Mouse (Mus musculus): Measurements from ENCODE around the gene Plekha7. TPM values are rescaled to one million over a fixed set of nuclear protein-coding genes. Genes with fewer than 3 reads are reported as not detected.

Plekha7 gene
- polyA plus RNA-seq (2015; fragmentation: Nextera tagmentation; extraction: Ambion mirVana), result 13.8 and 15.3 TPM in 2 replicates

- H3K4me2 ChIP-seq, result peak within 1 kb of the TSS; percentile 100
- peaks cover 20% of the 10 kb centered on the region for H3K27me3 ChIP-seq
- WGBS, result under 1% methylated on average over 63 of the region's 65 CpGs
- no peaks in the 10 kb centered on the region for H3K9me3 ChIP-seq
- peak within 1 kb of the TSS; percentile 43 for H3K27ac ChIP-seq
- no peaks in the 10 kb centered on the region for H3K36me3 ChIP-seq
- H3K4me3 ChIP-seq, result peak within 1 kb of the TSS; percentile 61
- peak; percentile 62 for ATAC-seq (ENCODE audit: insufficient number of reproducible peaks, low FRiP score, low TSS enrichment, low read depth)
- H3K4me1 ChIP-seq, result peaks cover 21% of the 10 kb centered on the region
- peak within 1 kb of the TSS; percentile 35 for H3K9ac ChIP-seq
Measured at GRCm38 (mm10) chr7:116307871-116308631, at the start of gene Plekha7. Plekha7 (minus strand) TSS chr7:116308376.

DNA sequence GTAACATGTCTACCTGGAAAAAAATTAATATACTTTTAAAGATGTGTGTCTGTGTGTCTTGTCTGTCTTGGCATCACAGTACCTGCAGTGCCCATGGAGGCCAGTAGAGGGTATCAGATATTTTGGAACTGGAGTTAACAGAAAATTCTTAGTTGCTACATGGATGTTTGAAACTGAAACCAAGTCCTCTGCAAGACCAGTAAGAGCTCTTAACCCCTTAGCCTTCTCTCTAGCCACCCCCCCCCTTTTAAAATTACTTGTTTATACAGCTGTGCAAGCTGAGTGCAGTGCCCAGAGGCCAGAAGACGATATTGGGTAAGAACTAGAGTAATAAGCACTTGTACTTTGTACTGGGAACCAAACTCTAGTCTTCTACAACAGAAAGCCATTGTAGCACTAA, 28.1 kb upstream of the Plekha7 start:
- Histone ChIP-seq H3K9ac (no peak overlapping the region), H3K36me3 (peaks cover 34% of the 10 kb centered on the region), H3K4me3 (no peak overlapping the region), H3K27me3 (no peaks in the 10 kb centered on the region), H3K4me2 (no peak overlapping the region), H3K9me3 (no peaks in the 10 kb centered on the region), H3K27ac (no peak overlapping the region), H3K4me1 (peaks cover 7% of the 10 kb centered on the region; the same call in 1 of the 2 replicates)
- ATAC-seq (ENCODE audit: insufficient number of reproducible peaks, low FRiP score, low TSS enrichment, low read depth), result no peak
- WGBS, result 36% methylated on average over 1 of the region's 1 CpGs

GRCm38 (mm10) chr7:116335133-116335532, 27.0 kb upstream of the Plekha7 start:
- WGBS, result 84% methylated on average over 6 of the region's 6 CpGs
- Histone ChIP-seq H3K4me2 (no peak overlapping the region), H3K4me1 (peaks cover 7% of the 10 kb centered on the region; the same call in 1 of the 2 replicates), H3K9ac (no peak overlapping the region), H3K36me3 (peaks cover 38% of the 10 kb centered on the region), H3K27me3 (no peaks in the 10 kb centered on the region), H3K9me3 (no peaks in the 10 kb centered on the region), H3K4me3 (peak overlapping the region; percentile 94; the same call in 1 of the 2 replicates), H3K27ac (0 out of 2 replicates have a peak overlapping the region, but pooled peaks have one; percentile 74)
- no peak for ATAC-seq (ENCODE audit: insufficient number of reproducible peaks, low FRiP score, low TSS enrichment, low read depth)

- Histone ChIP-seq H3K4me1 (peaks cover 7% of the 10 kb centered on the region; the same call in 1 of the 2 replicates), H3K9ac (peak overlapping the region; percentile 99), H3K27ac (peak overlapping the region; percentile 74), H3K4me2 (peak overlapping the region; percentile 65), H3K36me3 (peaks cover 38% of the 10 kb centered on the region), H3K27me3 (no peaks in the 10 kb centered on the region), H3K9me3 (no peaks in the 10 kb centered on the region), H3K4me3 (peak overlapping the region; percentile 94)
- WGBS, result 15% methylated on average over 8 of the region's 8 CpGs
- ATAC-seq (ENCODE audit: insufficient number of reproducible peaks, low FRiP score, low TSS enrichment, low read depth), result no peak
Measured at GRCm38 (mm10) chr7:116334669-116335038, 26.5 kb upstream of the Plekha7 start.

DNA sequence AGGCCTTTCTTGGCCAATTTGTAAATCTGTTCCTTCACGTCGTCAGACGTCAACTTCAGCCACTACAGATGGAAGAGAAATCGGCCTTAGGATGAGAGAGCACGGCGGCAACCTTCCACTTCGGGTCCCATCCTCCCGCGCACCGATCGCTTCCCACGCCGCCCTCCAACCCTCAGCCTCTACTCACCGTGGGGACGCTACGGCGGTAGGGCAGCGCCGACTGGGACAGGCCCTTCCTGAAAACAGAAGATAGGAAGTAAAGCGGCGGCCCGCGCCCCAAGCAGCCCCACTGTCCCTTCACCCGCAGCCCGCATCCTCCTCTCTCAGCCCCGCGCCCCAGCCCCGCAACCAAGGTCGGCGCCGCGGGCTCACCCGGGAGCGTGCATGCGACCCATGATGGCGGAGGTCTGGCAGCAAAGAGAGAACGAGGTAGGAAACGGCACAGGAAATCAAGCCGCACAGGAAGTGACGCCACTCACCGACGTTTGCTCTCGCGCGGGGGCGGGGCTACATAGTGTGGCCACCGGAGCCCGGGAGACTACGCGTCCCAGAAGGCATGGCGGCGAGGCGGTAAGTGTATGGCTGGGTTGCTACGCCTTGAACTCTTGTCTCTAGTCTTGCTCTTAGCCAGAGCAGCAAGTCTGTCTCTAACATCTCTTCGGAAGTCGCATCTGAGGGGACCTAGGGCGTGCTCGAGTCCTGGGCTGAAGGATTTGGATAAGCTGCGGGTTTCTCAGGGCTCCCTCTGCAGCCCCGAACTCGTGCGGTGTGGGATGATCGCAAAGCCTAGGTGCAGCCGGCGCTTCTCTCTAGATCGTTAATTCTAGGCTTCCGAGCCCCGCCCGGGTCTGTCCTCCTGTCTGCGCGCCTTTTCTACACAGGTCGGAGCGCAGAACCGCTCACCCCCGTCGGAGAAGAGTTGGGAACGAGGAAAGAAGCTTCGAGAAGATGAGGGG, 25.8 kb upstream of the Plekha7 start, which contains the start of gene Rps13:
Rps13 (minus strand) TSS at position 483 of the 956 bp plus-strand sequence.
- peak within 1 kb of the TSS; percentile 89 for H3K27ac ChIP-seq
- peak within 1 kb of the TSS; percentile 94 for H3K4me3 ChIP-seq
- H3K4me1 ChIP-seq, result peaks cover 7% of the 10 kb centered on the region; the same call in 1 of the 2 replicates
- H3K36me3 ChIP-seq, result peaks cover 36% of the 10 kb centered on the region
- no peaks in the 10 kb centered on the region for H3K27me3 ChIP-seq
- peak within 1 kb of the TSS; percentile 65 for H3K4me2 ChIP-seq
- H3K9me3 ChIP-seq, result no peaks in the 10 kb centered on the region
- ATAC-seq (ENCODE audit: insufficient number of reproducible peaks, low FRiP score, low TSS enrichment, low read depth), result peak; percentile 97
- under 1% methylated on average over 78 of the region's 78 CpGs for WGBS
- H3K9ac ChIP-seq, result peak within 1 kb of the TSS; percentile 99

- Histone ChIP-seq H3K4me3 (no peak overlapping the region), H3K4me2 (no peak overlapping the region), H3K36me3 (peaks cover 37% of the 10 kb centered on the region), H3K27me3 (no peaks in the 10 kb centered on the region), H3K9me3 (no peaks in the 10 kb centered on the region), H3K4me1 (peaks cover 7% of the 10 kb centered on the region; the same call in 1 of the 2 replicates), H3K27ac (no peak overlapping the region), H3K9ac (no peak overlapping the region)
- ATAC-seq (ENCODE audit: insufficient number of reproducible peaks, low FRiP score, low TSS enrichment, low read depth), result no peak
- 88% methylated on average over 2 of the region's 2 CpGs for WGBS
Measured at GRCm38 (mm10) chr7:116331246-116331645, 23.1 kb upstream of the Plekha7 start.

DNA sequence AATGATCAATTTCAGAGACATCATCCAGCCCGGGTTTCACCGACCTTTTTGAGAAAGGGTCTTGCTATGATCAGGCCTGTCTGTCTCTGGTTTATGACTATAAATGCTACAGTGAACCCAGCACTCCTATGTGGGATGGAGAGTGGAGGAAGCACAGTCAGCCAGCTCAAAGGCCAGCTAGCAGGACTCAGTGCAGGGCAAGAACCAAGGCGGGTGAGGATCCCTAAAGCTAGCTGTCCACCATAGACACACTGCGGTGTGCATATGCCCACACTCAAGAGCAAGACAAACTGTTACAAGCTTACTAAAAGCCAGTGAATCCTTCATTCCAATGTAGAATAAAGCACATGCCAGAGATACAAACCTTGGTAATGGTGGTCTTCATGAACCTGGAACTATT, 21.7 kb upstream of the Plekha7 start:
- Histone ChIP-seq H3K4me1 (peaks cover 7% of the 10 kb centered on the region; the same call in 1 of the 2 replicates), H3K4me3 (no peak overlapping the region), H3K9ac (no peak overlapping the region), H3K36me3 (peaks cover 37% of the 10 kb centered on the region), H3K4me2 (no peak overlapping the region), H3K27ac (no peak overlapping the region), H3K27me3 (no peaks in the 10 kb centered on the region), H3K9me3 (no peaks in the 10 kb centered on the region)
- 83% methylated on average over 4 of the region's 4 CpGs for WGBS
- ATAC-seq (ENCODE audit: insufficient number of reproducible peaks, low FRiP score, low TSS enrichment, low read depth), result no peak

DNA sequence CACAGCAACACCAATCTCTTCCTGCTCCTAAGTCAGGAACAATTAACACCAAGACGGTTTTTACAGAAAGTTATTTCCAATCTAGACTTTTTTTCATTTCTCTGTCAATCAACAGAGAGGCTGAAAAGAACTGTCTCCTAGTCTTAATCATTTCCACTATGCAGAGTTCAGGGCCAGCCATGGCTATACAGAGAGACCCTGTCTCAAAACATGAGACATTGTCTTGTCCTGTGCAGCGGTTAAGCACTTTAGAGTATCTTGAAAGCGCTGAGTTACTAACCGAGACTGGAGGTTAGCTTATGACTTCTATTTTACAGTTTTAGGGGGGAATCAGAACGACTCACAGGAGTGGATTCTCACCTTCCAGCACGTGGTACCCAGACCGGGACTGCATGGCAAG, 20.6 kb upstream of the Plekha7 start:
- H3K27me3 ChIP-seq, result no peaks in the 10 kb centered on the region
- H3K9ac ChIP-seq, result no peak overlapping the region
- H3K36me3 ChIP-seq, result peaks cover 37% of the 10 kb centered on the region
- H3K4me1 ChIP-seq, result peaks cover 7% of the 10 kb centered on the region; the same call in 1 of the 2 replicates
- no peak overlapping the region for H3K4me3 ChIP-seq
- no peak for ATAC-seq (ENCODE audit: insufficient number of reproducible peaks, low FRiP score, low TSS enrichment, low read depth)
- no peaks in the 10 kb centered on the region for H3K9me3 ChIP-seq
- H3K4me2 ChIP-seq, result no peak overlapping the region
- WGBS, result 76% methylated on average over 7 of the region's 7 CpGs
- no peak overlapping the region for H3K27ac ChIP-seq

GRCm38 (mm10) chr7:116327901-116328300, 19.7 kb upstream of the Plekha7 start:
- Histone ChIP-seq H3K4me3 (no peak overlapping the region), H3K4me2 (no peak overlapping the region), H3K27me3 (no peaks in the 10 kb centered on the region), H3K27ac (no peak overlapping the region), H3K9ac (no peak overlapping the region), H3K4me1 (peaks cover 7% of the 10 kb centered on the region; the same call in 1 of the 2 replicates), H3K36me3 (peaks cover 37% of the 10 kb centered on the region), H3K9me3 (no peaks in the 10 kb centered on the region)
- ATAC-seq (ENCODE audit: insufficient number of reproducible peaks, low FRiP score, low TSS enrichment, low read depth), result no peak
- 86% methylated on average over 5 of the region's 5 CpGs for WGBS

- Histone ChIP-seq H3K27ac (no peak overlapping the region), H3K4me2 (no peak overlapping the region), H3K4me3 (no peak overlapping the region), H3K27me3 (no peaks in the 10 kb centered on the region), H3K4me1 (0 out of 2 replicates have a peak, but pooled peaks cover 2% of the 10 kb centered on the region), H3K36me3 (no peaks in the 10 kb centered on the region; the same call in 1 of the 2 replicates), H3K9ac (no peak overlapping the region), H3K9me3 (no peaks in the 10 kb centered on the region)
- ATAC-seq (ENCODE audit: insufficient number of reproducible peaks, low FRiP score, low TSS enrichment, low read depth), result 0 out of 2 replicates have a peak, but pooled peaks have one; percentile 38
- 32% methylated on average over 10 of the region's 10 CpGs for WGBS
Measured at GRCm38 (mm10) chr7:116323331-116323964, 15.3 kb upstream of the Plekha7 start.

DNA sequence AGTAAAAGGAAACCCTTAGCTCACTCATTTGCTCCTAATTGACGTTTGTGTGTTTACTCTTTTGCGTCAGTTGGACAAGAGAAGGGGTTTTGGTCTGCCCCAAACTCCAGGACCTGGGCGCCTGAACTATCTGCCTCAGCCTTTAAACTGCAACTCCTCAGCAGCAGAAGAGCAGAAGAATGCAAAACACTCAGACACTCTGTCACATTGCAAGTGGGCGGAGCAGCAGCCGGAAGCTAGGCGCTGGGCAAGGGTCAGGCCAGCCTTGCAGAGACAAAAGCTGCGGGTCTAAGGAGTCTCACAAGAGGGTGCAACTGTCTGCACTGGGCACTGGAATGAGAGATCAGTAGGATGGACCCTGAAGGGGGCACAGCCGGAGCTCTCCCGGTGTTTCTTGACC, 1.3 kb upstream of the Plekha7 start:
- no peak for ATAC-seq (ENCODE audit: insufficient number of reproducible peaks, low FRiP score, low TSS enrichment, low read depth)
- 32% methylated on average over 9 of the region's 9 CpGs for WGBS
- Histone ChIP-seq H3K27me3 (peaks cover 20% of the 10 kb centered on the region), H3K4me1 (peaks cover 21% of the 10 kb centered on the region), H3K36me3 (no peaks in the 10 kb centered on the region), H3K9ac (no peak overlapping the region), H3K9me3 (no peaks in the 10 kb centered on the region), H3K4me3 (no peak overlapping the region), H3K27ac (no peak overlapping the region), H3K4me2 (0 out of 2 replicates have a peak overlapping the region, but pooled peaks have one; percentile 22)
